Mouse (Mus musculus): ENCODE measurements around the gene Gm42417. TPM values are rescaled to one million over a fixed set of nuclear protein-coding genes. Genes with fewer than 3 reads are reported as not detected.

The Gm42417 gene
- polyA plus RNA-seq, 1 experiment from 2014 or later, result 0.29 TPM

DNA sequence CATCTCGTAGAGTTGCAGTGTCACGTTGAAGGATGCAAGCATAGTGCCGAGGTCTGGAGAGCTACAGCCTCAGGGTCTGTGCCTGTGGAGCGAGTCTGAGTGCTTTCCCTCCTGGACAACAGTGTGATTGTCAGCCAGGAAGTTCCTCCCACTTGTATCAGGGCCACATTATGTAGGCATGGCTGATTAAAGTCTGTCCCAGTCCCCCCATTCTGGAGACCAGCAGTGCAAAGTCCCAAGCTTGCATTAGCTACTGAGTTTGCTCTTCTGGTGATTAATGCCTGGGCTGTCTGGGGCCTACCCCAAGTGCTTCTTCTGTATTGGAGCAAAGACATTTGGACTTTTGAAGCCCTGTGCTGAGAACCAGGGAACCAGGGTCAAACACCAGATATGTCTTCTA lies 55.4 kb downstream of the Gm42417 start:
- Histone ChIP-seq H3K27me3 (ENCODE audit: control insufficient read depth, insufficient read depth, low read depth, low read length) (no peaks in the 10 kb centered on the region), H3K4me1 (replicated peaks; ENCODE audit: control insufficient read depth, insufficient read depth, low read length) (peaks cover 6% of the 10 kb centered on the region; the same call in 1 of the 2 replicates), H3K4me3 (ENCODE audit: low read length) (no peak overlapping the region), H3K9ac (ENCODE audit: low read length) (no peak overlapping the region), H3K27ac (ENCODE audit: low read length) (no peak overlapping the region), H3K9me3 (ENCODE audit: control insufficient read depth, low read length) (no peaks in the 10 kb centered on the region), H3K4me2 (ENCODE audit: low read depth, low read length) (no peak overlapping the region), H3K36me3 (ENCODE audit: control insufficient read depth, insufficient read depth, low read length) (no peaks in the 10 kb centered on the region)
- 69% methylated on average over 4 of the region's 4 CpGs for WGBS
- ATAC-seq (ENCODE audit: low read depth), result no peak

Small RNAs within 50 kb of the gene (microRNA-seq; reads per million reads assigned to microRNA genes)
- not detected for gene Gm47280

Other genes starting within 250 kb of the Gm42417 start
- 9.1 and 10.9 TPM in 2 replicates for gene Arid5a, start 231.7 kb downstream of the Gm42417 start, polyA plus RNA-seq (2015; fragmentation: Nextera tagmentation; extraction: Ambion mirVana)
- gene Kansl3, start 170.2 kb downstream of the Gm42417 start, polyA plus RNA-seq (2015; fragmentation: Nextera tagmentation; extraction: Ambion mirVana), result 40.8 and 42.9 TPM in 2 replicates
- gene Fer1l5, start 167.1 kb downstream of the Gm42417 start, polyA plus RNA-seq (2015; fragmentation: Nextera tagmentation; extraction: Ambion mirVana), result 0.88 and 1.1 TPM in 2 replicates
- gene Lman2l, start 94.2 kb downstream of the Gm42417 start, polyA plus RNA-seq (2015; fragmentation: Nextera tagmentation; extraction: Ambion mirVana), result 45.6 and 48.5 TPM in 2 replicates
- gene Cnnm4, start 67.8 kb downstream of the Gm42417 start, polyA plus RNA-seq (2015; fragmentation: Nextera tagmentation; extraction: Ambion mirVana), result 12.3 and 13.0 TPM in 2 replicates
- 3.5 and 4.4 TPM in 2 replicates for gene Cnnm3, start 27.6 kb downstream of the Gm42417 start, polyA plus RNA-seq (2015; fragmentation: Nextera tagmentation; extraction: Ambion mirVana)
- 17.9 and 20.0 TPM in 2 replicates for gene Ankrd23, start 2.5 kb downstream of the Gm42417 start, polyA plus RNA-seq (2015; fragmentation: Nextera tagmentation; extraction: Ambion mirVana)
- gene Ankrd39, start 8.0 kb upstream of the Gm42417 start, polyA plus RNA-seq (2015; fragmentation: Nextera tagmentation; extraction: Ambion mirVana), result 23.3 and 26.2 TPM in 2 replicates
- gene Sema4c, start 18.9 kb upstream of the Gm42417 start, polyA plus RNA-seq (2015; fragmentation: Nextera tagmentation; extraction: Ambion mirVana), result 14.4 and 14.8 TPM in 2 replicates
- gene Fam178b, start 143.8 kb upstream of the Gm42417 start, polyA plus RNA-seq (2015; fragmentation: Nextera tagmentation; extraction: Ambion mirVana), result 4.4 and 5.5 TPM in 2 replicates
- gene Cox5b, start 152.0 kb upstream of the Gm42417 start, polyA plus RNA-seq (2015; fragmentation: Nextera tagmentation; extraction: Ambion mirVana), result 514 and 543 TPM in 2 replicates
- not detected in 2 replicates for gene 4933424G06Rik, start 170.7 kb upstream of the Gm42417 start, polyA plus RNA-seq (2015; fragmentation: Nextera tagmentation; extraction: Ambion mirVana)
- gene Actr1b, start 175.0 kb upstream of the Gm42417 start, polyA plus RNA-seq (2015; fragmentation: Nextera tagmentation; extraction: Ambion mirVana), result 90.0 and 93.1 TPM in 2 replicates
- 1.5 and 1.9 TPM in 2 replicates for gene Zap70, start 222.4 kb upstream of the Gm42417 start, polyA plus RNA-seq (2015; fragmentation: Nextera tagmentation; extraction: Ambion mirVana)

All from lung, embryonic 16.5 days (tissue).